Mouse (Mus musculus) lung, adult 2 months (tissue): Measurements from ENCODE around the gene Mrpl2.

Source experiments
- CTCF ChIP-seq: fragments of 200-500 bp; IDR thresholded peaks from 2 replicates; pipeline ENCODE4 v1.5.1; 2011; ENCODE audit warnings: mild to moderate bottlenecking, low read length, control low read depth; ENCODE audit not compliant: insufficient read depth
- POLR2A ChIP-seq: fragments of 200-500 bp; IDR thresholded peaks from 2 replicates; pipeline ENCODE4 v1.6.1; 2011; ENCODE audit warnings: low read depth, mild to moderate bottlenecking, control low read depth, low read length, borderline replicate concordance; ENCODE audit errors: extremely low read depth

DNA sequence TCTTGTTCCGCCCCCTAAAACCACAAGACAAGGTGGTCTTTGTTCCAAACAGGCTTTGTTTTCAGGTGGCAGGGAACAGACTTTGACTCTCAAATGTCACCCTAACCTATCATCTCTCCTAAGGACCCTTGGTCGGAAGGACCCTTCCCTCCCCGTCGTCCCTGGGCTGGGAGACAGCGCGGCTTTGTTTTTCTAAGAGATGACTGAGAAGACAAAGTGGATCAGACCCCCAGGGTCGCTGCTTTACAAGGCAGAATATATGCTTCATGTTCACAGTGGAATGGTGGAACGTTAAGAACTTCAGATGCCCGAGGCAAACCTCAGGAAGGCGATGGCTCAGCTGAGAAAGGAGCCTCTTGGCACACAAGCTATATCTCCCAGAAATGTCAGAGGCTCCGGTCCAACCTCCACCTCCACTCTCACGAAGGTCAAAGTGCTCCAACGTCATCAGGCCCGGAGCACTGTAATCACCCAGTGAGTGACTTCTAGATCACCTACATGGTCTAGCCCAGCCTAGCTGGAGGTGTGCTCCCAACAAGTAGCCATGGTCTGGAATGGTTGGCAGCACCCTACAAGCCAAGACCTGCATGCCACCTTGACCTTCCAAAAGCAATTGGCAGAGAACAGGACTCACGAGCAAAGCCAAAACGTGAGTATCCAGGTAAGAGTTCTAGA, 26.2 kb upstream of the Mrpl2 start:
- TF ChIP-seq CTCF (no peak), POLR2A (no peak)
